Mouse (Mus musculus): Measurements from ENCODE around the gene Nr1i2. TPM values are rescaled to one million over a fixed set of nuclear protein-coding genes. Genes with fewer than 3 reads are reported as not detected.

The Nr1i2 gene
- total and polyA plus RNA-seq, 3 experiments, result not detected

DNA sequence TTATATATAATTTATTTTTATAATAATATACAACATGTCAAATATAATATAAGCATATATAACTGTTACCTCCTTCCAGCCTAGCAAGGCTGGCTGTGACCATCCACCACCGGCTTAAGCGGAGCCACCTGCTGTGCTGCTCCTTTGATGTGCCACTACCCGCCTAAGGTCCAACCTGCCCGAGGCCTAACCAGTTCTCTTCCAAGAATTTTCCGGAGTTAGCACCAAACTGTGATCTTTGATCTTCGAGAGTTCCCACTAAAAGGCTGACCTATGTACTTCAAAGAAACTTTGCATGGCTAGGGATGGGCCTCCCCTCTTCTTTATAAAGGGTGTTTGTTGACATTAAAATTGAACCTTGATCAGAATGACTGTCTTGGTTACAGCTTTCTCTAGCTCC, 39.8 kb upstream of the Nr1i2 start:
- Histone ChIP-seq H3K4me2 (ENCODE audit: insufficient read depth, low read depth, poor library complexity, severe bottlenecking) (no peak overlapping the region), H3K36me3 (replicated peaks in 1 of 2; ENCODE audit: control insufficient read depth in 1 of 2, insufficient read depth in 1 of 2, low read length in 1 of 2) (no peaks in the 10 kb centered on the region), H3K27ac (ENCODE audit: insufficient read depth, low read depth) (no peak overlapping the region), H3K27me3 (replicated peaks) (no peaks in the 10 kb centered on the region), H3K4me3 (replicated peaks in 1 of 3; ENCODE audit: low read depth in 2 of 3, low read length in 2 of 3, poor library complexity in 1 of 3) (no peak overlapping the region), H3K9ac (ENCODE audit: insufficient read depth, low read depth) (no peak overlapping the region), H3K9me3 (replicated peaks; ENCODE audit: low read length) (no peaks in the 10 kb centered on the region), H3K4me1 (ENCODE audit: control insufficient read depth in 1 of 2, insufficient read depth in 2 of 2) (no peaks in the 10 kb centered on the region), H3K79me2 (replicated peaks; ENCODE audit: control insufficient read depth, extremely low read depth, insufficient read depth, poor library complexity, severe bottlenecking) (no peaks in the 10 kb centered on the region)
- no peak for TF ChIP-seq ETS1 (conservative IDR thresholded peaks at IDR 0.05; ENCODE audit: low read depth, low read length)
- TF ChIP-seq JUND (conservative IDR thresholded peaks at IDR 0.05; ENCODE audit: low read depth, low read length), result no peak
- no peak for TF ChIP-seq MAFK (IDR thresholded peaks at IDR 0.05; ENCODE audit: insufficient replicate concordance, low read length)
- TF ChIP-seq KAT2A (IDR thresholded peaks at IDR 0.05; ENCODE audit: insufficient replicate concordance, low read length), result no peak
- no peak for TF ChIP-seq PAX5 (IDR thresholded peaks at IDR 0.05; ENCODE audit: low read length)
- no peak for TF ChIP-seq USF1 (IDR thresholded peaks at IDR 0.05; ENCODE audit: low read depth, low read length)
- no peak for DNase-seq (ENCODE audit: extremely low read depth)
- in situ Hi-C loops (cut with MboI; ENCODE audit: low pct_ligation_motif_present, low pct_unique_long_range_greater_than_20kb, low sequenced_read_pairs), result loop anchor here (25.0 kb wide), 2 partner anchors 378 to 703 kb away; partner anchors contain the start of gene Arhgap31
- dilution Hi-C loops (cut with MboI; ENCODE audit: extremely low pct_ligation_motif_present, extremely low pct_unique_long_range_greater_than_20kb, low sequenced_read_pairs), result no loop called here

DNA sequence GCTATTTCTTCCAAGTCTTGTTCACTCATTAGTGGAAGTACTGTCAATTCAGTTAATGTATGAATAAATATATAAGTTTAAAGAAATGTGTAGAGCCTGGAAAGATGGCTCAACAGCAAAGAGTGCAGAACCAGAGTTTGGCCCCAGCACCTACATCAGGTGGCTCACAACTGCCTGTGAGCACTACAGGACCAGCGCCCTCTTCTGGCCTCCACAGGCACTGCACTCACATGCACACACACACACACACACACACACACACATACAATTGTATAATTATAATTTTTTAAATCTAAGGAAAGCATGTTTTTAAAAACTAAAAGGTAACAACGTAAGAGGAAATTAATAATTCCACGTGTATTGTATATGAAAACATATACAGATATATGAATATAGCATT, 34.7 kb upstream of the Nr1i2 start:
- H3K27me3 ChIP-seq (replicated peaks), result no peaks in the 10 kb centered on the region
- in situ Hi-C loops (cut with MboI; ENCODE audit: low pct_ligation_motif_present, low pct_unique_long_range_greater_than_20kb, low sequenced_read_pairs) (loop anchor here (25.0 kb wide), 2 partner anchors 383 to 708 kb away; partner anchors contain the start of gene Arhgap31), dilution Hi-C loops (cut with MboI; ENCODE audit: extremely low pct_ligation_motif_present, extremely low pct_unique_long_range_greater_than_20kb, low sequenced_read_pairs) (no loop called here)
- no peak for DNase-seq (ENCODE audit: extremely low read depth)
- H3K4me3 ChIP-seq (replicated peaks in 1 of 3; ENCODE audit: low read depth in 2 of 3, low read length in 2 of 3, poor library complexity in 1 of 3), result no peak overlapping the region
- H3K36me3 ChIP-seq (replicated peaks in 1 of 2; ENCODE audit: control insufficient read depth in 1 of 2, insufficient read depth in 1 of 2, low read length in 1 of 2), result no peaks in the 10 kb centered on the region
- no peaks in the 10 kb centered on the region for H3K79me2 ChIP-seq (replicated peaks; ENCODE audit: control insufficient read depth, extremely low read depth, insufficient read depth, poor library complexity, severe bottlenecking)
- peaks cover 14 to 24% of the 10 kb centered on the region in 2 experiments for H3K4me1 ChIP-seq (ENCODE audit: control insufficient read depth in 1 of 2, insufficient read depth in 2 of 2)
- TF ChIP-seq CTCF (conservative IDR thresholded peaks at IDR 0.05 in 1 of 2, IDR thresholded peaks at IDR 0.05 in 1 of 2; ENCODE audit: low read depth in 2 of 2, low read length in 2 of 2) (peak in 1 of 2 experiments; percentile 24; a peak in 1 of 4 replicates), ZC3H11A (IDR thresholded peaks at IDR 0.05; ENCODE audit: low read depth, low read length) (no peak), ZKSCAN1 (IDR thresholded peaks at IDR 0.05; ENCODE audit: borderline replicate concordance, low read depth, low read length) (no peak), RAD21 (IDR thresholded peaks at IDR 0.05; ENCODE audit: low read depth, low read length) (no peak)
- H3K9me3 ChIP-seq (replicated peaks; ENCODE audit: low read length), result no peaks in the 10 kb centered on the region
- H3K4me2 ChIP-seq (ENCODE audit: insufficient read depth, low read depth, poor library complexity, severe bottlenecking), result no peak overlapping the region
- H3K27ac ChIP-seq (ENCODE audit: insufficient read depth, low read depth), result no peak overlapping the region
- no peak overlapping the region for H3K9ac ChIP-seq (ENCODE audit: insufficient read depth, low read depth)

DNA sequence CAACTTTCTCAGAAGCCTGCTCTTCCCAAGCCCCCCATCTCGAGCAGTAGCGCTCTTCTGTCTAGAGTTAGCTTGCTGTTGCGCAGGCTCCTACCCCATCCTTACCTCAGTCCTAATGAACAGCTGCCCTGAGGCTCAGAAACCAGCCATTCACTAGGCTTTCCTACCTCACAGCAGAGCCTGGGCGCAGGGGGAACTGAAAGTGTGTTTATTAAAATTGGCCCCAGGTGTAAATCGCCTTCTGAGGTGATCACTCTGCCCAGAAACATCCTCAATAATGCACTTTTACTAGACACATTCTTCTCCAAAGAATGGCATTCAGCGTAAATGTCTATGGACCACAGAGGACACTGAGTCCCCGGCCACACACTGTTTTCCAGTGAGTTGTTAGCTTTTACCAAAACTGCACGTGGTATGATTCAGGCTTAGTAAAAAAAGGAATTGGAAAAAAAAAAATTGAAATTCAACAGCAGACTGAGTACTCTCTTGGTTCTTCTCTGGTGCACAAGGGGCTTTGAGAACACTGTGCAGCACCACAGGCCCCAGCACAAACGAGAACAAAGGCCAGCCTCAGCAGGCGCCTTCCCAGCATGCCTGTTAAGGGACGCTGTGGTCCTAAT, 32.3 kb upstream of the Nr1i2 start:
- Histone ChIP-seq H3K4me1 (ENCODE audit: control insufficient read depth in 1 of 2, insufficient read depth in 2 of 2) (peaks cover 14 to 24% of the 10 kb centered on the region in 2 experiments), H3K4me3 (replicated peaks in 1 of 3; ENCODE audit: low read depth in 2 of 3, low read length in 2 of 3, poor library complexity in 1 of 3) (no peak overlapping the region), H3K9me3 (replicated peaks; ENCODE audit: low read length) (no peaks in the 10 kb centered on the region), H3K9ac (ENCODE audit: insufficient read depth, low read depth) (no peak overlapping the region), H3K79me2 (replicated peaks; ENCODE audit: control insufficient read depth, extremely low read depth, insufficient read depth, poor library complexity, severe bottlenecking) (no peaks in the 10 kb centered on the region), H3K36me3 (replicated peaks in 1 of 2; ENCODE audit: control insufficient read depth in 1 of 2, insufficient read depth in 1 of 2, low read length in 1 of 2) (no peaks in the 10 kb centered on the region), H3K27ac (ENCODE audit: insufficient read depth, low read depth) (no peak overlapping the region), H3K4me2 (ENCODE audit: insufficient read depth, low read depth, poor library complexity, severe bottlenecking) (peak overlapping the region; percentile 24), H3K27me3 (replicated peaks) (no peaks in the 10 kb centered on the region)
- DNase-seq (ENCODE audit: extremely low read depth), result peak; percentile 72
- dilution Hi-C loops (cut with MboI; ENCODE audit: extremely low pct_ligation_motif_present, extremely low pct_unique_long_range_greater_than_20kb, low sequenced_read_pairs) (no loop called here), in situ Hi-C loops (cut with MboI; ENCODE audit: low pct_ligation_motif_present, low pct_unique_long_range_greater_than_20kb, low sequenced_read_pairs) (loop anchor here (25.0 kb wide), 2 partner anchors 385 to 710 kb away; partner anchors contain the start of gene Arhgap31)
- 0 out of 2 replicates have a peak, but pooled peaks have one; percentile 19 for TF ChIP-seq ETS1 (conservative IDR thresholded peaks at IDR 0.05; ENCODE audit: low read depth, low read length)
- no peak for TF ChIP-seq RAD21 (IDR thresholded peaks at IDR 0.05; ENCODE audit: low read depth, low read length)
- TF ChIP-seq TCF12 (IDR thresholded peaks at IDR 0.05; ENCODE audit: low read depth, low read length), result peak; percentile 63; the same call in 1 of the 2 replicates
- no peak for TF ChIP-seq MXI1 (IDR thresholded peaks at IDR 0.05; ENCODE audit: low read depth, low read length)
- no peak for TF ChIP-seq MYC (IDR thresholded peaks at IDR 0.05; ENCODE audit: low read depth, low read length)
- TF ChIP-seq IRF4 (IDR thresholded peaks at IDR 0.05; ENCODE audit: low read depth, low read length), result peak; percentile 93
- peak; percentile 65 for TF ChIP-seq BHLHE40 (IDR thresholded peaks at IDR 0.05; ENCODE audit: low read depth, low read length)
- TF ChIP-seq EP300 (IDR thresholded peaks at IDR 0.05; ENCODE audit: low read length), result peak; percentile 84
- TF ChIP-seq MAX (IDR thresholded peaks at IDR 0.05; ENCODE audit: low read length), result peak; percentile 15; the same call in 1 of the 2 replicates
- peak; percentile 83 for TF ChIP-seq ZNF384 (IDR thresholded peaks at IDR 0.05; ENCODE audit: low read depth, low read length)

Data from CH12.LX (cell line).